Mouse (Mus musculus) ES-Bruce4 (cell line): ENCODE measurements around the gene Anks4b.

Source experiments
- CTCF ChIP-seq: IDR thresholded peaks from one replicate; pipeline ENCODE4 v1.8.1; 2011; ENCODE audit warnings: low read depth, low read length
- EP300 ChIP-seq: IDR thresholded peaks from 2 replicates; pipeline ENCODE4 v1.6.1; 2011; ENCODE audit warnings: low read depth, low read length; ENCODE audit not compliant: insufficient read depth

DNA sequence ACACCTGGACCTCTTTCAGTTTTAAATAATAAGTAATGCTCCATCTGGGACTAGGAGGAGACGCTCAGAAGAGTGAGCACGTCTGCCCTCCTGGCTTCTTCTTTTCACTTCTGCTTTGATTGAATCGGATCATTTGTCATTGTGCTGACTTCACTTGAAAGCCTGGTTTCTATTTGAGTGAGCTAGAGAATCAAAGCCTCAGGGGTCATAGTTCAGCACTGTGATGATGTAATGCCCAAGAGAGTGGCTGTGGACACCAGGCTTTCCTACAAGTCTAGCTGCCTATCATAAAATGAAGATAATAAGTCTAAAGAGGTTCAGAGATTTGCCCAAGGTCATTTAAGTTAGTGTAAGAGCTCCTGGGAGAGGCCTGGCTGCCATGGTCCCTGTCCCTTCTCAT lies 23.4 kb upstream of the Anks4b start:
- TF ChIP-seq CTCF, result no peak
- no peak for TF ChIP-seq EP300
